Mouse (Mus musculus) neural tube, embryonic 13.5 days (tissue): ENCODE results near the gene Fam50a. TPM values are rescaled to one million over a fixed set of nuclear protein-coding genes. Genes with fewer than 3 reads are reported as not detected.

Source experiments
- ATAC-seq: fragments of 200-750 bp; cut with Nextera tagmentation; 2 replicates; pipeline ENCODE4 v1.8.0; 2017; ENCODE audit warnings: low read depth, mild to moderate bottlenecking, moderate TSS enrichment, moderate library complexity
- H3K27ac ChIP-seq: fragments of 300-500 bp; sonication (generic); replicated peaks from 2 replicates; pipeline ENCODE4 v1.5.1; 2015; ENCODE audit warnings: moderate library complexity, mild to moderate bottlenecking, inconsistent platforms
- H3K27me3 ChIP-seq: fragments of 300-500 bp; sonication (generic); 2 replicates; pipeline ENCODE4 v1.6.1; 2015; ENCODE audit warnings: mild to moderate bottlenecking, inconsistent platforms
- H3K36me3 ChIP-seq: fragments of 300-500 bp; sonication (generic); 2 replicates; pipeline ENCODE4 v1.6.1; 2015; ENCODE audit warnings: mild to moderate bottlenecking, inconsistent platforms
- H3K4me1 ChIP-seq: fragments of 300-500 bp; sonication (generic); replicated peaks from 2 replicates; pipeline ENCODE4 v1.6.1; 2015; ENCODE audit warnings: inconsistent platforms
- H3K4me2 ChIP-seq: fragments of 300-500 bp; sonication (generic); 2 replicates; pipeline ENCODE4 v1.6.1; 2015; ENCODE audit warnings: inconsistent platforms, mild to moderate bottlenecking, moderate library complexity
- H3K4me3 ChIP-seq: fragments of 300-500 bp; sonication (generic); 2 replicates; pipeline ENCODE4 v1.5.1; 2015; ENCODE audit warnings: mild to moderate bottlenecking, inconsistent platforms
- H3K9ac ChIP-seq: fragments of 300-500 bp; sonication (generic); 2 replicates; pipeline ENCODE4 v1.6.1; 2015; ENCODE audit warnings: moderate library complexity, mild to moderate bottlenecking, inconsistent platforms
- H3K9me3 ChIP-seq: fragments of 300-500 bp; sonication (generic); 2 replicates; pipeline ENCODE4 v1.6.1; 2016; ENCODE audit warnings: inconsistent platforms
- WGBS: fragments of 180-500 bp; shearing (Covaris S2); methylation state at CpG from one replicate; pipeline ENCODE4 v1.1.7; 2015; 5-methylcytosine and 5-hydroxymethylcytosine counted together
- polyA plus RNA-seq: library from polyadenylated mRNA; unstranded; fragments of >200 nt; fragmentation: Nextera tagmentation; extraction: Ambion mirVana; gene quantifications from 2 replicates; pipeline ENCODE4 v1.2.1, GENCODE M21; 2015

The Fam50a gene
- polyA plus RNA-seq, 1 experiment from 2014 or later, result 54.7 TPM

- no peaks in the 10 kb centered on the region for H3K9me3 ChIP-seq
- H3K9ac ChIP-seq, result peak overlapping the region; percentile 83
- H3K4me2 ChIP-seq, result peak overlapping the region; percentile 74
- H3K4me1 ChIP-seq, result peaks cover 21% of the 10 kb centered on the region
- H3K36me3 ChIP-seq, result 0 out of 2 replicates have a peak, but pooled peaks cover 2% of the 10 kb centered on the region
- no peaks in the 10 kb centered on the region for H3K27me3 ChIP-seq
- peak overlapping the region; percentile 58 for H3K4me3 ChIP-seq
- ATAC-seq, result no peak; the same call in none of the 2 replicates
- H3K27ac ChIP-seq, result peak overlapping the region; percentile 89
- WGBS, result 55% methylated on average over 5 of the region's 5 CpGs
Measured at GRCm38 (mm10) chrX:74283092-74283437, 29.8 kb upstream of the Fam50a start.

- no peak overlapping the region for H3K4me3 ChIP-seq
- H3K4me2 ChIP-seq, result no peak overlapping the region
- H3K4me1 ChIP-seq, result peaks cover 10% of the 10 kb centered on the region
- WGBS, result 77% methylated on average over 4 of the region's 4 CpGs
- no peak overlapping the region for H3K27ac ChIP-seq
- no peak overlapping the region for H3K9ac ChIP-seq
- peaks cover 15% of the 10 kb centered on the region; the same call in 1 of the 2 replicates for H3K36me3 ChIP-seq
- H3K9me3 ChIP-seq, result no peaks in the 10 kb centered on the region
- no peak for ATAC-seq
- no peaks in the 10 kb centered on the region for H3K27me3 ChIP-seq
Measured at GRCm38 (mm10) chrX:74293431-74293830, 19.4 kb upstream of the Fam50a start.

DNA sequence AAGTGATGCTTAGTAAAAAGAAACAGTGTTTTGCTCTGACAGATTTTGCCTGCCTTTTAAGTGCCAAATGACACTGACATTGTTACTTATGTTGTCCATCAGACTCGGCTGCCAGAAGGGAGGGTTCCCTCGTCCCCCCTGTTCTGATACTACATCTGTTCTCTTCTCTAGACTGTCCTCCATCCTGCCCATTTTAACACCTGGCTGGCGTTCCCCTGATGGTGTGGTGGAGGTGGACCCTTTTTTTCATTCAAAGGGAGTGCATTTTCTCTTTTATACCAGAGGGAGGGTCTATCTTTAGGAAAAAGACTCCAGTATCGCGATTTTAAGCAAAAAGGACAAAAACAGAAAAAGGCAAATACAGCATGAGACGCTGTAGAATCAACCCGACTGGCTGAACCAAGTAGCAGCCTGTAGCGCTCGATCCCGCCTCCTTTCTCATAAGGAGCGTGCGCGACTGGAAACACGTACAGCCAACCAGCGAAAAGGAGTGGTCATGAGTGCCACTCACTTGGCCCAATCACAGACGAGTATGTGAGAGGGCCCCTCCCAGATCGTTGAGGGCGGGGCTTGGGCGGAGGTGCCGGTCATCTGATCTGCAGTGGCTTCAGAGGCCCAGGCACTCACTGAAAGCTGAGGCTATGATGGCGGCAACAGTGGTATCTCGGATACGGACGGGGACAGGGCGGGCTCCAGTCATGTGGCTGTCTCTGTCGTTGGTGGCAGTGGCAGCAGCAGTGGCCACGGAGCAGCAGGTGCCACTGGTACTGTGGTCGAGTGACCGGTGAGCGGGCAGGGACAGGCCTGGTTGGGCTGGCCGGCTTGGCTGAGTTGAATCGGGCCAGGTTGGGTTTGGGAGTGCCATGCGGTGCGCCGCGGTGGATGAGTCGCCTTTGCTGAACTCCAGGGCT lies 16.0 kb upstream of the Fam50a start, which contains the start of gene Atp6ap1:
Gene Atp6ap1 (plus strand): TSS at position 560 of the 911 bp plus-strand sequence.
- H3K27ac ChIP-seq, result peak within 1 kb of the TSS; percentile 76
- H3K36me3 ChIP-seq, result peaks cover 19% of the 10 kb centered on the region
- peak within 1 kb of the TSS; percentile 63 for H3K4me3 ChIP-seq
- H3K27me3 ChIP-seq, result no peaks in the 10 kb centered on the region
- WGBS, result 17% methylated on average over 37 of the region's 37 CpGs
- H3K9ac ChIP-seq, result peak within 1 kb of the TSS; percentile 80
- peak within 1 kb of the TSS; percentile 70 for H3K4me2 ChIP-seq
- H3K4me1 ChIP-seq, result peaks cover 10% of the 10 kb centered on the region
- H3K9me3 ChIP-seq, result no peaks in the 10 kb centered on the region
- ATAC-seq, result peak; percentile 99

DNA sequence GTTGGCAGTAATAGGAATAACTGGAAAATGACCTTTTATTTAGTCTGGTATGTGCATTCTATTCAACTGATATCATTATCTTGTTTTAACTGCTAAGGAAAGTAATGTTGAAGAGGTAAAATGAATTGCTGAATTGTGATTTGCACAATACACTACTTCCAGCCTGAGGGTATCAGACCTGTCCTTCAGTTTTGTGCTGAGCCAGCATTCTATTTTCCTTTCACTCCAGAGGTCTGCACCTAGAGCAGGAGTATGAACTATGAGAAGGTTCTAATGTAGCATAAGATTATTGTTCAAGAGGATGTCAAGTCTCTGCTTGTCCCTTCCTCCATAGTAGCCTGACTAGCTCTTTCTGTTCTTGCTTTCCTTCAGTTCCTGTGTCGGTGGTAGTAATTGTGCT lies 14.5 kb upstream of the Fam50a start:
- H3K4me3 ChIP-seq, result no peak overlapping the region
- H3K4me2 ChIP-seq, result peak overlapping the region; percentile 22; the same call in 1 of the 2 replicates
- no peak overlapping the region for H3K27ac ChIP-seq
- no peak for ATAC-seq
- 100% methylated on average over 1 of the region's 1 CpGs for WGBS
- peaks cover 10% of the 10 kb centered on the region for H3K4me1 ChIP-seq
- no peaks in the 10 kb centered on the region for H3K9me3 ChIP-seq
- H3K27me3 ChIP-seq, result no peaks in the 10 kb centered on the region
- no peak overlapping the region for H3K9ac ChIP-seq
- H3K36me3 ChIP-seq, result peaks cover 35% of the 10 kb centered on the region

GRCm38 (mm10) chrX:74299721-74300120 lies 13.1 kb upstream of the Fam50a start:
- Histone ChIP-seq H3K4me1 (peaks cover 16% of the 10 kb centered on the region), H3K36me3 (peaks cover 41% of the 10 kb centered on the region), H3K4me2 (no peak overlapping the region), H3K27me3 (no peaks in the 10 kb centered on the region), H3K9me3 (no peaks in the 10 kb centered on the region), H3K4me3 (no peak overlapping the region), H3K27ac (no peak overlapping the region), H3K9ac (no peak overlapping the region)
- 89% methylated on average over 3 of the region's 3 CpGs for WGBS
- no peak for ATAC-seq

DNA sequence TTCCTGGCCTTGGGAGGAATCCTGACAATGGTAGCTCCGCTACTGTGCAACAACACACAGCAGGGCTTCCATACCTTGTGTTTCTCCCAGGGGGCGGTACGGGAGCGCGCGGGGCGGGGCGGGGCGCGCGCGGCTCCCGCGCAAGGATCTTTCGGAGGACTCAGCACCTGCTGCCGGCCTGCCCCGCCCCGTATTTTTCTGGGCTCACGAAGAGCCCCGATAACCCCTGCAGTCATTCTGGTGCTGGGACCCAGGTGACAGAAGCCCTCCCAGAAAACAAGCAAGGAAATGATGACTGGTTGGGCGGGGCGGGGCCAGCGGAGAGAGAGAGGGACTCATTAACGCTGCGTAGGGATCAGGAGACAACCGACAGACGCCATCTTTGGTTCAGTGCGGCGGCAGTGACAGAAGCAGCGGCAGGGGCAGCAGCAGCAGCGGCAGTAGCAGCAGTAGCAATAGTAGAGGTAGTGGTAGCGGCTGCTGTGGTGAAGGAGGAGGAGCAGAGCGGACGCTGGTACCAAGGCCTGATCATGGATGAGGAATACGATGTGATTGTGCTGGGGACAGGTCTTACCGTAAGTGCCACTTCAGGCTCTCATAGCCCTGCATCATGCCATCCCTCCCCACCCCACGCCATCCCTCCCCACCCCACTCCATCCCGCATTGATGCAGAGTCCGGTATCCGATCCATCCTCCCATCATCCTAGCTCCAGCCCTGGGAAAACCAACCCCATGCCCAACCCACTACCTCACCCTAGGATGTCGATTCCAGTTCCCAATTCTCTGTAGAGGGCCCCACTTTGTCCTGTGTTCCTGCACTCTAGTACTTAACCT lies 7.7 kb upstream of the Fam50a start, which contains the start of gene Gdi1:
Gene Gdi1 (plus strand): TSS at position 132 of the 834 bp plus-strand sequence.
- Histone ChIP-seq H3K9ac (peak within 1 kb of the TSS; percentile 87), H3K9me3 (no peaks in the 10 kb centered on the region), H3K4me2 (peak within 1 kb of the TSS; percentile 75), H3K27ac (peak within 1 kb of the TSS; percentile 96), H3K36me3 (peaks cover 73% of the 10 kb centered on the region), H3K4me3 (peak within 1 kb of the TSS; percentile 61), H3K4me1 (peaks cover 25% of the 10 kb centered on the region), H3K27me3 (no peaks in the 10 kb centered on the region)
- peak; percentile 81 for ATAC-seq
- WGBS, result 23% methylated on average over 39 of the region's 41 CpGs

- no peaks in the 10 kb centered on the region for H3K27me3 ChIP-seq
- peak within 1 kb of the TSS; percentile 61 for H3K4me3 ChIP-seq
- peak; percentile 95 for ATAC-seq
- no peaks in the 10 kb centered on the region for H3K9me3 ChIP-seq
- peak within 1 kb of the TSS; percentile 68 for H3K4me2 ChIP-seq
- peaks cover 38% of the 10 kb centered on the region for H3K4me1 ChIP-seq
- WGBS, result 20% methylated on average over 21 of the region's 30 CpGs
- peak within 1 kb of the TSS; percentile 79 for H3K9ac ChIP-seq
- peaks cover 15% of the 10 kb centered on the region for H3K36me3 ChIP-seq
- peak within 1 kb of the TSS; percentile 81 for H3K27ac ChIP-seq
Measured at GRCm38 (mm10) chrX:74328725-74329161, 15.9 kb downstream of the Fam50a start, which contains the start of gene Plxna3. Plxna3 (plus strand) TSS chrX:74329066.

GRCm38 (mm10) chrX:74329215-74329671 lies 16.4 kb downstream of the Fam50a start:
- Histone ChIP-seq H3K36me3 (peaks cover 20% of the 10 kb centered on the region), H3K4me1 (peaks cover 43% of the 10 kb centered on the region), H3K27ac (peak overlapping the region; percentile 81), H3K9me3 (no peaks in the 10 kb centered on the region), H3K9ac (peak overlapping the region; percentile 79), H3K4me2 (peak overlapping the region; percentile 68), H3K27me3 (no peaks in the 10 kb centered on the region), H3K4me3 (peak overlapping the region; percentile 61)
- WGBS, result 20% methylated on average over 10 of the region's 10 CpGs
- peak; percentile 67 for ATAC-seq

DNA sequence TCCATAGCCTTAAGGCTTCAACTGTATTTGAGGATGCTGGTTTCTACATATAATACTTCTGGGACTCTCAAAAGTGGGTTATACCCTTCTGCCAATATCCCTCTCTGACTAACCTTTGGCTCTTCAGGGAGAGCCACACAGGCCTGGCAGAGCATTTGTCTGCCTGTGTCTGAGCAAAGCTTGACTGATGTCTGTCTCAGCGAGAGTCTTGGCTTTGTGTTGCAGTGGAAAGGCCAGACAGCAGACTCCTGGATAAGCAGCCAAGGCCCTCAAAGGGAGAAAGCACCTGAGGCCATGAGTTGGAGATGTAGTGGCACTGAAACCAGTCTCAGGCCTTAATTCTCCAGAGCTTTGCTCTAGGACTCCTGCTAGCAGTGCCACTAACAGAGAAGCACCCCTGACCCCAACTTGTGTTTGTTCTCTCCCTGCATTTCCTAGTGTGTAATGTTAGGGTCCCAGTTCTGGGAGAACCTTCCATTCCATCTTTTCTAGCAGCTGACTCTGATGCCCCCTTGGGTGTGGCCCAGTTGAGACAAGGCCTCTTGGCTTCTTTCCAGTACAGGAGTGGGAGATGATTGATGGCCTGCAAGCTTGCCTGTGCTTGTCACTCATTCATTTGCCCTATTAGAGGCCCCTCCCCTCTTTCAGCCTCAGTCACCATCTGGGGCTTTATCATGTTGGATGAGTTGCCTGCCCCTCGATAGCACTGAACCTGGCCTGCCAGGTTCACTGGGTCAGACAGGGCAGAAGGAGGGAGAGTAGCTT lies 17.5 kb downstream of the Fam50a start:
- no peak for ATAC-seq
- WGBS, result 29% methylated on average over 2 of the region's 2 CpGs
- peak overlapping the region; percentile 81 for H3K27ac ChIP-seq
- peaks cover 43% of the 10 kb centered on the region for H3K4me1 ChIP-seq
- H3K4me2 ChIP-seq, result peak overlapping the region; percentile 68
- peak overlapping the region; percentile 79 for H3K9ac ChIP-seq
- peak overlapping the region; percentile 61 for H3K4me3 ChIP-seq
- peaks cover 31% of the 10 kb centered on the region for H3K36me3 ChIP-seq
- no peaks in the 10 kb centered on the region for H3K9me3 ChIP-seq
- H3K27me3 ChIP-seq, result no peaks in the 10 kb centered on the region

DNA sequence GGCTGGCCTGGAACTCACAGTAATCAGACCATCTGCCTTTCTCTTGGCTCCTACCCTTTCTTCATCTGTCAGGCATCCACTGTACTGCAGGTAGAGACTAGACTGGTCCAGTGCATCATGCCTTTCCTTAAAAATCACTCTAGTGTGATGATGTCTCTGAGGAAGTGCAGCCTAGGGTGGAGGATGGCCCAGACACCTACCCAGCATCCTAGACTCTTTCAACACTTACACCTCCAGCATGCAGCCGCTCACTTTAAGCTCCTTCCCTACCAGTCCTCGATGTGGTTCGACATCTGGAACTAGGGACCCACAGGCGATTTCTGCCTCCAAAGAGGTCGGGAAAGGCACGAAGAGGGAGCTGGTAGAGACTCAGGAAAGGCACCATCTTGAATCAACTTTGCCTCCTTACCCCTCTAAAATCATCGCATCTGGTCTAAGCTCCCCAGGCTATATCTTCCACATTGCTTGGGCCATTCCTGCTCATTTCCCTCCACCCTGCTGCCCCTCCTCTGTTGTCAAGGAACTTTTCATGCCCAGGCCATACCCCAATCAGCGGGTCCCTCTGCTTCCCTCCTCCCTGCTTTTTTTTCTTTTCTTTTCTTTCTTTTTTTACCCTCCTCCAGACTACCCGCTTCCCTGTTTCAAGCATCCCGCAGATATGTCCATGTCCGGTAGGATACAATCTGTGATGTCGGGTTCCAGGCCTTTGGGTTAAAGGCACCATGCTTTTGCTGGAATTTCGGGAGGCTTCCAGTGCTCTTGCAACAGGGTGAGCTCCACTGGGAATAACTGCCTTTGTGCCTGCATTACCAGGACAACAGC lies 40.0 kb downstream of the Fam50a start:
- 34% methylated on average over 13 of the region's 13 CpGs for WGBS
- peak; percentile 62 for ATAC-seq
- Histone ChIP-seq H3K4me1 (peaks cover 6% of the 10 kb centered on the region; the same call in 1 of the 2 replicates), H3K4me3 (peak overlapping the region; percentile 46), H3K9ac (peak overlapping the region; percentile 74), H3K36me3 (no peaks in the 10 kb centered on the region), H3K9me3 (no peaks in the 10 kb centered on the region), H3K4me2 (peak overlapping the region; percentile 61), H3K27me3 (no peaks in the 10 kb centered on the region), H3K27ac (peak overlapping the region; percentile 76)
